24 mouse cellular contexts compared by ENCODE assay signal in genomic region chr9:15298451-15298850, GRCm38 (mm10). TPM values are rescaled to one million over a fixed set of nuclear protein-coding genes. Genes with fewer than 3 reads are reported as not detected.
DNase-seq lines count a peak whose midpoint lies in the region; ATAC-seq and TF ChIP-seq lines count a peak whose summit lies in the region.
"Had no signal": no experiment of that assay in that cellular context is flagged by ENCODE, and none has a peak within 500 bp of the region (broad histone marks: within the 10 kb centered on the region; RNA-seq: fewer than 3 reads in every experiment).

No protein-coding gene starts in this region.

- no peak for DNase-seq in kidney, postnatal 0 days (ENCODE audit: low spot score)
- DNase-seq in kidney, adult 11 months, result no peak
- no peak for DNase-seq in ovary, postnatal 10 days (ENCODE audit: low spot score)
- no peak for DNase-seq in embryonic facial prominence, embryonic 10.5 days (ENCODE audit: low spot score)
- DNase-seq: adrenal gland, adult 8-10 months; adrenal gland, postnatal 25 days; B cell, adult 2 months; cerebellum, adult 11 months; cerebellum, adult 18-20 months; cerebellum, adult 8-10 months; cerebellum, adult 9-11 months; cerebellum, postnatal 25 days; embryo, embryonic 11 days had no signal

- WGBS in kidney, postnatal 0 days, result 16% methylated on average over 2 of the region's 2 CpGs
- WGBS in forebrain, embryonic 13.5 days, result 77% methylated on average over 2 of the region's 2 CpGs
- 73% methylated on average over 2 of the region's 2 CpGs for WGBS in embryonic facial prominence, embryonic 10.5 days

- no peaks in the 10 kb centered on the region for H3K36me3 ChIP-seq in kidney, postnatal 0 days (ENCODE audit: insufficient read depth, low read length)
- no peaks in the 10 kb centered on the region for H3K36me3 ChIP-seq in forebrain, embryonic 13.5 days (ENCODE audit: poor library complexity, severe bottlenecking)
- no peaks in the 10 kb centered on the region for H3K36me3 ChIP-seq in embryonic facial prominence, embryonic 10.5 days (replicated peaks)

- H3K9me3 ChIP-seq in kidney, postnatal 0 days (replicated peaks; ENCODE audit: low read length), result no peaks in the 10 kb centered on the region
- no peaks in the 10 kb centered on the region for H3K9me3 ChIP-seq in forebrain, embryonic 13.5 days (replicated peaks)
- no peaks in the 10 kb centered on the region for H3K9me3 ChIP-seq in embryonic facial prominence, embryonic 10.5 days
- H3K9me3 ChIP-seq: embryonic facial prominence, embryonic 12.5 days; G1E had no signal

- no peaks in the 10 kb centered on the region for H3K27me3 ChIP-seq in kidney, postnatal 0 days (ENCODE audit: insufficient read depth, low read length)
- H3K27me3 ChIP-seq in forebrain, embryonic 13.5 days, result no peaks in the 10 kb centered on the region
- no peaks in the 10 kb centered on the region for H3K27me3 ChIP-seq in embryonic facial prominence, embryonic 10.5 days (replicated peaks; ENCODE audit: low read depth, poor library complexity, severe bottlenecking)
- H3K27me3 ChIP-seq: CH12.LX; embryonic facial prominence, embryonic 12.5 days; Patski had no signal

- peak overlapping the region; percentile 3; the same call in 1 of the 2 replicates for H3K4me2 ChIP-seq in kidney, postnatal 0 days (ENCODE audit: low read length)
- H3K4me2 ChIP-seq in forebrain, embryonic 13.5 days, result no peak overlapping the region
- H3K4me2 ChIP-seq: embryonic facial prominence, embryonic 12.5 days had no signal

- H3K4me3 ChIP-seq in kidney, postnatal 0 days (replicated peaks; ENCODE audit: low read depth, low read length), result no peak overlapping the region
- H3K4me3 ChIP-seq in forebrain, embryonic 13.5 days, result no peak overlapping the region
- H3K4me3 ChIP-seq in embryonic facial prominence, embryonic 10.5 days, result no peak overlapping the region
- H3K4me3 ChIP-seq: embryonic facial prominence, embryonic 12.5 days had no signal

- no peak for ATAC-seq in kidney, postnatal 0 days (replicated peaks; ENCODE audit: low FRiP score, low read depth)
- ATAC-seq in hematopoietic stem cell, adult 5-6 weeks (replicated peaks in 1 of 2; ENCODE audit: insufficient read depth in 1 of 2, low FRiP score in 2 of 2, low TSS enrichment in 1 of 2, low read depth in 1 of 2, poor library complexity in 2 of 2, severe bottlenecking in 2 of 2), result peak; percentile 84 to 95
- peak; percentile 81 for ATAC-seq in megakaryocyte progenitor cell, adult 5-6 weeks (replicated peaks; ENCODE audit: poor library complexity)
- ATAC-seq in forebrain, embryonic 13.5 days, result no peak
- ATAC-seq: activated CD4-positive, CD25-positive, alpha-beta regulatory T cell, adult 4 months; CD4-positive, CD25-positive, alpha-beta regulatory T cell, adult 4 months; forebrain, embryonic 14.5 days; forebrain, embryonic 16.5 days; Patski had no signal

- TF ChIP-seq CTCF in kidney, postnatal 0 days (IDR thresholded peaks at IDR 0.05; ENCODE audit: low read depth), result no peak

- H3K27ac ChIP-seq in kidney, postnatal 0 days, result no peak overlapping the region
- H3K27ac ChIP-seq in forebrain, embryonic 13.5 days, result no peak overlapping the region
- H3K27ac ChIP-seq in embryonic facial prominence, embryonic 10.5 days (replicated peaks), result no peak overlapping the region
- H3K27ac ChIP-seq: embryonic facial prominence, embryonic 12.5 days had no signal

- H3K4me1 ChIP-seq in kidney, postnatal 0 days (replicated peaks; ENCODE audit: insufficient read depth, low read length), result no peaks in the 10 kb centered on the region
- H3K4me1 ChIP-seq in forebrain, embryonic 13.5 days, result no peaks in the 10 kb centered on the region
- peaks cover 9% of the 10 kb centered on the region; the same call in 1 of the 2 replicates for H3K4me1 ChIP-seq in embryonic facial prominence, embryonic 10.5 days
- H3K4me1 ChIP-seq: embryonic facial prominence, embryonic 12.5 days had no signal

- no peak overlapping the region for H3K9ac ChIP-seq in kidney, postnatal 0 days (ENCODE audit: low read depth, low read length)
- H3K9ac ChIP-seq in forebrain, embryonic 13.5 days, result no peak overlapping the region
- H3K9ac ChIP-seq: embryonic facial prominence, embryonic 12.5 days had no signal

RNA-seq across cellular contexts. Expression of gene Taf1d, which starts 7.6 kb away (rescaled TPM):
- polyA plus RNA-seq in kidney, postnatal 0 days (2015; fragmentation: Nextera tagmentation; extraction: Ambion mirVana), result 66.9 and 72.6 TPM in 2 replicates
- total RNA-seq in hematopoietic stem cell, adult 5-6 weeks (2017), result 1,341 and 1,379 TPM in 2 replicates
- 394 and 427 TPM in 2 replicates for total RNA-seq in megakaryocyte progenitor cell, adult 5-6 weeks (2015)
- total RNA-seq in megakaryocyte progenitor cell, adult 5-6 weeks (2017), result 1,420 and 1,531 TPM in 2 replicates
- polyA plus RNA-seq in forebrain, embryonic 13.5 days (2015; fragmentation: Nextera tagmentation; extraction: Ambion mirVana), result 64.8 and 66.2 TPM in 2 replicates
- polyA plus RNA-seq in embryonic facial prominence, embryonic 10.5 days (2016; fragmentation: Nextera tagmentation; extraction: Ambion mirVana), result 96.7 and 101 TPM in 2 replicates

RNA-seq across cellular contexts. Expression of gene 4931406C07Rik, which starts 7.8 kb away (rescaled TPM):
- polyA plus RNA-seq in kidney, postnatal 0 days (2015; fragmentation: Nextera tagmentation; extraction: Ambion mirVana), result 55.2 and 58.6 TPM in 2 replicates
- 26.7 and 32.0 TPM in 2 replicates for total RNA-seq in hematopoietic stem cell, adult 5-6 weeks (2017)
- total RNA-seq in megakaryocyte progenitor cell, adult 5-6 weeks (2015), result 15.1 and 18.5 TPM in 2 replicates
- total RNA-seq in megakaryocyte progenitor cell, adult 5-6 weeks (2017), result 11.2 and 11.6 TPM in 2 replicates
- polyA plus RNA-seq in forebrain, embryonic 13.5 days (2015; fragmentation: Nextera tagmentation; extraction: Ambion mirVana), result 9.3 and 10.0 TPM in 2 replicates
- 5.4 and 6.8 TPM in 2 replicates for polyA plus RNA-seq in embryonic facial prominence, embryonic 10.5 days (2016; fragmentation: Nextera tagmentation; extraction: Ambion mirVana)

RNA-seq across cellular contexts. Expression of gene Med17, which starts 18.7 kb away (rescaled TPM):
- polyA plus RNA-seq in kidney, postnatal 0 days (2015; fragmentation: Nextera tagmentation; extraction: Ambion mirVana), result 30.9 and 36.2 TPM in 2 replicates
- total RNA-seq in hematopoietic stem cell, adult 5-6 weeks (2017), result 29.4 and 35.4 TPM in 2 replicates
- 46.8 and 50.0 TPM in 2 replicates for total RNA-seq in megakaryocyte progenitor cell, adult 5-6 weeks (2015)
- 35.6 TPM in 2 replicates for total RNA-seq in megakaryocyte progenitor cell, adult 5-6 weeks (2017)
- polyA plus RNA-seq in forebrain, embryonic 13.5 days (2015; fragmentation: Nextera tagmentation; extraction: Ambion mirVana), result 40.1 and 44.4 TPM in 2 replicates
- 37.2 and 42.1 TPM in 2 replicates for polyA plus RNA-seq in embryonic facial prominence, embryonic 10.5 days (2016; fragmentation: Nextera tagmentation; extraction: Ambion mirVana)

RNA-seq across cellular contexts. Expression of gene Cep295, which starts 59.1 kb away (rescaled TPM):
- polyA plus RNA-seq in kidney, postnatal 0 days (2015; fragmentation: Nextera tagmentation; extraction: Ambion mirVana), result 7.4 and 8.7 TPM in 2 replicates
- 57.0 and 72.5 TPM in 2 replicates for total RNA-seq in hematopoietic stem cell, adult 5-6 weeks (2017)
- 45.0 and 82.7 TPM in 2 replicates for total RNA-seq in megakaryocyte progenitor cell, adult 5-6 weeks (2015)
- total RNA-seq in megakaryocyte progenitor cell, adult 5-6 weeks (2017), result 35.1 and 60.7 TPM in 2 replicates
- 19.2 and 19.3 TPM in 2 replicates for polyA plus RNA-seq in forebrain, embryonic 13.5 days (2015; fragmentation: Nextera tagmentation; extraction: Ambion mirVana)
- polyA plus RNA-seq in embryonic facial prominence, embryonic 10.5 days (2016; fragmentation: Nextera tagmentation; extraction: Ambion mirVana), result 22.7 and 25.6 TPM in 2 replicates

RNA-seq across cellular contexts. Expression of gene Vstm5, which starts 59.6 kb away (rescaled TPM):
- polyA plus RNA-seq in kidney, postnatal 0 days (2015; fragmentation: Nextera tagmentation; extraction: Ambion mirVana), result 9.4 and 10.5 TPM in 2 replicates
- total RNA-seq in hematopoietic stem cell, adult 5-6 weeks (2017), result 1.4 TPM in 1 of 2 replicates, not detected in the other
- 0.10 and 1.4 TPM in 2 replicates for total RNA-seq in megakaryocyte progenitor cell, adult 5-6 weeks (2015)
- 0.10 TPM in 1 of 2 replicates, not detected in the other for total RNA-seq in megakaryocyte progenitor cell, adult 5-6 weeks (2017)
- polyA plus RNA-seq in forebrain, embryonic 13.5 days (2015; fragmentation: Nextera tagmentation; extraction: Ambion mirVana), result 2.7 and 4.4 TPM in 2 replicates
- polyA plus RNA-seq in embryonic facial prominence, embryonic 10.5 days (2016; fragmentation: Nextera tagmentation; extraction: Ambion mirVana), result 1.1 and 1.2 TPM in 2 replicates
- total RNA-seq: CH12.LX, G1E had no signal
- polyA plus RNA-seq: activated CD4-positive, CD25-positive, alpha-beta regulatory T cell, adult 4 months; G1E had no signal

Comparison
In these comparisons a context has a peak if more than half of its experiments do, and no peak if none do; other contexts are left out.
1. ATAC-seq: peak in hematopoietic stem cell, adult 5-6 weeks (2 of 2) and megakaryocyte progenitor cell, adult 5-6 weeks (single experiment); none in kidney, postnatal 0 days (single experiment) and forebrain, embryonic 13.5 days (single experiment).